Mouse (Mus musculus): Measurements from ENCODE around the gene Syna. TPM values are rescaled to one million over a fixed set of nuclear protein-coding genes. Genes with fewer than 3 reads are reported as not detected.

Syna gene
- total RNA-seq, 2 experiments from 2014 or later, result not detected

- intact Hi-C loops (cut with DNase I), result no loop called here
- no peak for DNase-seq
Observed at GRCm38 (mm10) chr5:134568964-134569491, 9.1 kb upstream of the Syna start.

DNA sequence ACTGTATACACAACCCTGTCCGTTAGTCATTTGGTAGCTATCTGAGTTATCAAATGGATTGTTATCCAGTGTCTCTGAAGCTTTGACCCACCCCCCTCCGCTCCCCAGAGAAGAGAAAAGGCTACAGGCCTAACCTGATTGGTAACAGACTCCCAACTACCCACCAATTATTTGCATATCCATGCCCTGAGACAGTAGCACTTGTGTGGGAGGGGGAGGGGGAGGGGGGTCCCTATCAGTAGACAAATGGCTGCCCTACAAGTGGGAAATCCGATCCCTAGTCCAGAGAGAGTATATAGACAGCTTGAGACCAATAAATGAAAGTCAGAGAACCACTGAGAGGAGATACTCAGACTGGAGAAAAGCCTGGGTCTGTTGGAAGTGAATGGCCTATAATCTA is 8.1 kb upstream of the Syna start:
- intact Hi-C loops (cut with DNase I), result no loop called here
- no peak for DNase-seq

GRCm38 (mm10) chr5:134567445-134567844 is 7.5 kb upstream of the Syna start:
- no peak for DNase-seq
- intact Hi-C loops (cut with DNase I), result no loop called here

- intact Hi-C loops (cut with DNase I), result no loop called here
- no peak for DNase-seq
Observed at GRCm38 (mm10) chr5:134565696-134566095, 5.7 kb upstream of the Syna start.

- intact Hi-C loops (cut with DNase I), result no loop called here
- DNase-seq, result no peak
Observed at GRCm38 (mm10) chr5:134564272-134564671, 4.3 kb upstream of the Syna start.

DNA sequence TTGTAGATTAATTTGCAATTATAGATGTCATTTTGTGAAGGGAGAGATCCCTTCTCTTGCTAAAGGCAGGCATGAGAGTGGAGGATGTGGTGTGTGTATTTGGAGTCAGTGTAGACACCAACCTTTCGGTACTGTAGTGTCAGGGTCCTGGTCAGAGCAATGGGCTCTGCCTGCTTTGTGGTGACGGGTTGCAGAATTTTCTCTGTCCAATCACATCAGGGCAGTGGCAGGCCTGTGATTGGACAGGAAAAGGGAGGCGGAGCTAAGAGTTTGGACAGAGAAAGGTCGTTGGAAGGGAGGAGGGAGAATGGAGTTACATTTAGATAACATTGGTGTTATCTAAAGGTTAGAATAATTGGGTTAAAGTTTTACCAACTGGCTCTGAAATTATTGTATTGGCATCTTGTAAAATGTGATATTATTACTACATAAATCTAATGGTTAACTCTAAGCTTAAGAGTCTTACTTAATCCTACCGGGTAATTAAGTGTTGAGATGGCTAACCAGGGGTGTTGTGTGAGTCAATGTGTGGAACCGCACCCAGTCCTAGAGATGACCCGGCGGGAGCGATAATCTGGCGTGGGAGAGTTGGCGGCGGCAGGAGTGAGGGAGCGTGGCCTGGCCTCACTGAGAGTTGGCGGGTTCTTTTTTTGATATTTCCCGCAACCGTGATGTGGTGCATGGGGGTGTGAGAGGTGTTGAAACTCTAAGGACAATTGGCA is 640 bp upstream of the Syna start:
- DNase-seq, result no peak
- intact Hi-C loops (cut with DNase I), result no loop called here

DNA sequence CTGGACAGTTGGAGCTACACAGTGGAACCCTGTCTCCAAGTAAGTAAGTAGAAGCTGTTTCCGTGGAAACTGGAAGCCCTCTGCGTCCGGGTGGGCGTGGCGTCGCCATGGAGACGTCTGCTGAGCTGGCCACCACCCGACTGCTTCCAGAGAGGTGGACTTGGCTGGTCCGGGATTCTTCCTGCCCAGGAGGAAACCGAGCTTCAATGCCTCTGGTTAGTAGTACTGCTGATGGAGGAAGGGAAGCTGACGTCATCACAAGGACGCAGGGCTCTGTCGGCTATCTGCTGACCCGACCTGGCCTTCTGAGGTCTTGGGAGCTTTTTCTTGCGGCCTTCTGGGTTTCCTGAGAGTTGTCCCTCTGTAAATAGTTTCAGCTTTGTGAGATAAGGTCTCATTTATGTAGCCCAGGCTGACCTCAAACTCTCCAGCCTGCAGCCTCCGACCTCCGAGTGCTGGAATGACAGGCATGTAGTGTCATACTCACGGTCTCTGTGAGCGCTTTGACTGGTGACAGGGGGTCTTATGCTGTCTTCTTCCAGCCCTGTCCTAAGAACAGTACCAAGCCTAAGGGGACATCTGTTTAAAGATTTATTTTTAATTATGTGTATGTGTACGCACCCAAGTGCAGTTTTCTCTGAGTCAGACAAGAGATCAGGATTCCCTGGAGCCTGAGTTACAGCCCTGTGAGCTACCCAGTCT is 4.4 kb downstream of the Syna start:
- intact Hi-C loops (cut with DNase I), result no loop called here
- DNase-seq, result peak; percentile 81

GRCm38 (mm10) chr5:134553951-134554546 is 5.9 kb downstream of the Syna start:
- intact Hi-C loops (cut with DNase I), result no loop called here
- DNase-seq, result no peak

- peak; percentile 100 for DNase-seq
- intact Hi-C loops (cut with DNase I), result no loop called here
Observed at GRCm38 (mm10) chr5:134552110-134552972, 7.6 kb downstream of the Syna start, which contains the start of gene Clip2. Gene Clip2, minus strand, starts transcription at chr5:134552434.

DNA sequence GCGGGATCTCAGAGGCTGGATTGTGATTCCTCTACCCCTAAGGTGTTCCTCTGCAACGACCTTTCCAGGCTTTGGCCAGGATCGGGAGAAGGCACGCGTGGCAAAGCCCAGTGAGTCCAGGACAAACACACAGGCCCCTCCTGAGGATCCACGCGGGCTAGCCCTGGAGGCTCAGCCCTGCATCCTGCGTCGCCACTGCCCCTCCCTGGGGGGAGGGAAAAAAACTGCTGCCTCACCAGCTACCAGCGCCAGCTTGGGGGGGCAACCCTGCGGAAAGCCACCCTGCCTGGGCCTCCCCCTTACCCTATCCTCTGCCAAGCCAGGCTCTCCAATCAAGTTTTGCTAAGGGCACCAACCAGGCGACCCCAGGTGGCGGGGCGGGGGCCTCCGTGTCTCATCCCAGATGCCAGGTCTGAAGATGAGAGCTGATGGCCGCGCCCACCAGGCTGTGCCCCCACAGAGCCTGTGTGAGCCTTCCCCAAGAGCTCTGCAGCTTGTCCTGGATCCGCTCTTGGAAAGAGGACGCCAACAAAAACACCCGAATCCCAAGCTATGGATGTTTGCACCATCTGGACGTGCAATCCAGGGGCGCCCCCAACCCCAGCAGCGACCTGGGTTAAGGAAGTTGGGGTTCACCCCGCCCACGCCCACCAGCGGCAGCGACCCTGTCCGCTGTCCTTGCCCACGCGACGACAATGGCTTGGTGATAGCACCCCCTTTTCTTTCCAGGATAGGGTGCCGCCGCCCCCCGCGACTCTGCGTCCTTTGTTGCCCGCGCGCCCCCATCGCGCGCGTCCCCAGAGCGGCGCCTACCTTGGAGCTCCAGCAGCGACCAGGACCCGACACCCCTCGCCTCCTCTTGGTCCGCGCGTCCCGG is 8.5 kb downstream of the Syna start:
- intact Hi-C loops (cut with DNase I), result no loop called here

DNA sequence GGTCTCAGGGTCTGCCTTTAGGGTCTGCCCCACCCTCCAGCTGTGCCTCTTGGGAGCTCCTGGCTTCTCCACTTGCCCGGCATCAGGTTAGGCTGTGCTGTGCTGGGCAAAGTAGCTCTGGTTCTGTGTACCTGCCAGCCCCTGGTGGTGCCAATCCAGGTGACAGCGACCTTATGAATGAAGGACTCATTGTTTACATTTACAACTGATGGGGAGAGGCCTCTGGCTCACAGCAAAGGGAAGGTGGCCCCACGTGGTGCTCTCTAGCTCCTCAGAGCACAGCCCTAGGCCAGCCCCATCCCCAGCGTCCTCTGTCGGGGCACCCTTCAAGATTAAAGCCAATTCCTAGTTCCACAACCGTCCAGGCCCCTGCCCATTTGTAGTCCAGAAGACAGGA is 9.1 kb downstream of the Syna start:
- intact Hi-C loops (cut with DNase I), result no loop called here

More for the DNA sequence above, 8.5 kb downstream of the Syna start:
- DNase-seq, result peak; percentile 90

DNA sequence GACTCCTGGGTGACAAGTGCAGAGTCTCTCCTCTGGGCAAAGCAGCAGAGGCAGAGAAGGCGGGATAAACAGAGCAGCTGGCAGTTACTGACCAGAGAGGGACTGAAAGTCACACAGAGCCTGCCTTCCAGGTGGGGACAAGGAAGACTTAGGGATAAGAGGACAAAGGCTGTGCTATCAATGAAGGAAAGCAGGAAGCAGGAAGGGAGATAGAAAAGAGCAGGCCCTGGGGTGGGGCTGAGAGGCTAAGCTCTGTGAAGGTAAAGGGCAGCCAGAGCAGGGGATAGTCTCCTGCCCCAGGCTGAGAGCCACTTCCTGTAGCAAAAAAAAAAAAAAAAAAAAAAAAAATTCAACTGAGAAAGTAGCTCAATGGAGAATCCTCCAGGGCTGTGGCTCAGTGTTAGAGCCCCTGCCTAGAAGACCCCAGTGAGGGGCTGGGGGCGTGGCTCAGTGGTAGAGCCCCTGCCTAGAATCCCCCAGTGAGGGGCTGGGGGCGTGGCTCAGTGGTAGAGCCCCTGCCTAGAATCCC is 10.3 kb downstream of the Syna start:
- intact Hi-C loops (cut with DNase I), result loop anchor here (5.0 kb wide), 1 partner anchor 37 kb away; no protein-coding TSS in a partner anchor
- DNase-seq, result no peak

More for the DNA sequence above, 9.1 kb downstream of the Syna start:
- DNase-seq, result no peak

DNA sequence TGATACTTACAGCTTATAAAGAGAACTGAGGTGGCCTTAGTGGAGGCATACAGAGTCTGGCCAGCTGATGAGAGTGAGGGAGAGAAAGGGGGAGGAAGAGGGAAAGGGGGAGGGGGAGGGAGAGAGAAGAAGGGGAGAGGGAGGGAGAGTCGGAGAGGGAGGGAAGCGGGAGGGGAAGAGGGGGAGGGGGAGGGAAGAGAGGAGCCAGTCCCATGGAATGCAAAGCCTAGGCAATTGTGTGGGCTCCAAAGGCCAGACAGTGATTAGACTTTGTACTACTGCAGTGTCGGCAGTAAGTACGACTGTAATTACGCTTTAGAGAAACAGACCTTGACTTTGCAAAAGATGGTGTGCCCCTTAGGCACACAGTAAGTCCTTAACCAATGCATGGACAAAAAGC is 11.7 kb downstream of the Syna start:
- DNase-seq, result no peak
- intact Hi-C loops (cut with DNase I), result loop anchor here (5.0 kb wide), 1 partner anchor 36 kb away; no protein-coding TSS in a partner anchor

DNA sequence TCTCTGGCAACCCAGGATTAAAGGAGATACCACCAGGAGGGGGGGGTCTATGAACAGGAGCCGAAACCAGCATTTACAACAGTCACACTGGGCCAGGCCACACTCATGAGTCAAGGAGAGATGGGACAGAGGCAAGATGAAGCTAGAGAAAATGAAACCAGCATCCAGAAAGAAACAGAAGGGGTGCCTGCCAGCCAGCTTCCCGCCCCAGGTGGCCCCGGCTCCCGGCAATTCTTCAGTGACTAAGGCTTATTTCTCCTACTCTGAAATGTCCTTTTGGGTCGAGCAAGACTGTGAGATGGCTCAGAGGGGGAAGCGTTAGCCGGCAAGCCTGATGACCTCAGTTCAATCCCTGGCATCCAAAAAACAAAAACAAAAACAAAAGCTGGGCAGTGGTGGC is 13.2 kb downstream of the Syna start:
- intact Hi-C loops (cut with DNase I), result loop anchor here (5.0 kb wide), 1 partner anchor 34 kb away; no protein-coding TSS in a partner anchor
- no peak for DNase-seq

DNA sequence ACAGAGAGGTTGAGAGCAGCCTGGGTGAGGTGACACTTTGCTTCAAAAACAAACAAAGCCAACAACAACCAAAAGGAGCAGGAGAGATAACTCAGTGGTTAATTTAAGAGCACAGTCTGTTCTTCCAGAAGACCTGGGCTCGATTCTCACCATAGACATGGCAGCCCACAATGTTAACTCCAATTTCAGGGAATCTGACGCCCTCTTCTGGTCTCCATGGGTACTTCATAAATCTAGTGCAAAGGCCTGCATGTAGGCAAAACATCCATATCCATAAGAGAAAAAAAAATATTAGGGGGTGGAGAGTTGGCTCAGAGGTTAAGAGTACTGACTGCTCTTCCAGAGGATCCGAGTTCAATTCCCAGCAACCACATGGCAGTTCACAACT is 14.7 kb downstream of the Syna start:
- intact Hi-C loops (cut with DNase I), result loop anchor here (5.0 kb wide), 1 partner anchor 33 kb away; no protein-coding TSS in a partner anchor
- DNase-seq, result no peak

DNA sequence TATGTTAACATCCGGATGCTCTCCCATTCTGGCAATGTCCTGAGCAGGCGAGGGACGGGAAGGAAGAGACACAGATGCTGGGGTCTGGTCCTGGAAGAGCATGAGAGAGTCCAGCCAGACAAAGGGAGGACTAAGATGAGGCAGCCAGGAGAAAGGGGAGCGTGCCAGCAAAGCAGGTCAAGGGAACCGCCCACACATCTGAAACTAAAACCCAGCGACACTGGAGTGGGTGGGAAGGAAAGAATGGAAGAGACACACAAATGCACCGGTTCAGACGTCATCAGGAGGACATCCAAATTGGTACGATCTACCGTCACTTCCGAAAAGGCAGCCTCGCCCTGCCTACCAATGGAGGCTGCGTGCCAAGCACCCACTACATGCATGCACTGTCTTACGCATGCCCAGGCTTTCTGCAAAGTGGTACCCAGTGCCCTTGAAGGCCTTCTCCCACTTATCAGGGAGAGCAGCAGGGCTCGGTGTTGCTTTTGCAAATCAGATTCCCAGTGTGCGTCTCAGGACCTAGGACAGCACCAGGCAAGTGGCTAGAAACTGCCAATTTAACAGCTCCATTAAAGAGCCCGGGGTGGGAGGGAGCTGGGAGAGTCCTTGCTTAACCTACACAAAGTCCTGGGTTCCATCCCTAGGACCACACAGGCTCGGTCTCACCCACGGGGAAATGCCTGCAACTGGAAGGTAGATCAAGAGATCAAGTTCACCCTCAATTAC is 15.3 kb downstream of the Syna start:
- peak; percentile 53 for DNase-seq
- intact Hi-C loops (cut with DNase I), result loop anchor here (5.0 kb wide), 2 partner anchors 32 to 52 kb away; no protein-coding TSS in a partner anchor

DNA sequence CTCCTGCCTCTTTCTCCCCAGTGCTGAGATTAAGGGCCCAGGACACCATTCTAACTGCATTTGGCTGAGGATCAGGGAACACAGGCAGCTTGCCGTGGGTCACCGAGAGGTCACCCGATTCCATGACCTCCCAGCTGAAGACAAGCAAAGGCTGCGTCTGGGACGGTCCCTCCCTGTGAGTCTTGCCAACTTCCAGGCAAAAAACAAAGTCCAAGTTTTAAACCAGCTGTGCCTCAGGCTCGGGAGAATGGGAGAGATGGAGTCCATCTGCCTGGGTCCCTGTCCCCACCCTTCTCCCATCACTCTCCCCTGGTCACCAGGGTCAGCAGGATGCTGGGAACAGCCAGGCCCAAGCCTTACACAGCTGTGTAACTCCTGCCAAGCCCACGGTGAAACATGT is 18.3 kb downstream of the Syna start:
- no peak for DNase-seq
- intact Hi-C loops (cut with DNase I), result loop anchor here (5.0 kb wide), 1 partner anchor 49 kb away; no protein-coding TSS in a partner anchor

DNA sequence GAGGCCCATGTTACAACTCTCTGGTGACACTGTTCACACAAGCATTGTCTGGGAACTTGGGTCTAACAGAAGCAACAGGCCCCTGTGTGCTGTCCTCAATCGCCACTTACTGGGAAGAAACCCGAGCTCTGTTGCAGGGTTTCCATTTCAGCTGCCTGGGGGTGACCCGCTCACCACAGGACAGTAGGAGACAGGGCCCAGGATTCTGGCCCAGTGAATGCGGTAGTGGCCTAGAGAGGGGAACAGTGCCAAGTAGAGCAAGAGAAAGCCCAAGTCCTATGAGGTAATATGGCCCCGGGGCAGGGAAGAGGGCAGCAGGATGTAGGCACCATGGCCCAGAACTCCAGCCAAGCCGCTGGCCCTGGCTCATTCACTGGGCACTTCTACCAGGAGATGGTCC is 19.1 kb downstream of the Syna start:
- intact Hi-C loops (cut with DNase I), result loop anchor here (5.0 kb wide), 1 partner anchor 49 kb away; no protein-coding TSS in a partner anchor
- DNase-seq, result peak; percentile 31

All from left cerebral cortex, postnatal 4 days (tissue).